Mouse (Mus musculus) liver, adult 2 months (tissue): Measurements from ENCODE around the gene Tex14. TPM values are rescaled to one million over a fixed set of nuclear protein-coding genes. Genes with fewer than 3 reads are reported as not detected.

ENCODE experiments used
- DNase-seq: peaks from one replicate; pipeline ENCODE4 v3.0.0-alpha.2; 2011; ENCODE audit warnings: low read depth, low spot score; ENCODE audit errors: extremely low read depth
- H3K27ac ChIP-seq: fragments of 200-500 bp; replicated peaks from 2 replicates; pipeline ENCODE4 v1.5.1; 2012; ENCODE audit warnings: low read depth, mild to moderate bottlenecking, control low read depth, inconsistent platforms, low read length; ENCODE audit not compliant: insufficient read depth
- H3K27me3 ChIP-seq: fragments of 200-500 bp; 2 replicates; pipeline ENCODE4 v1.6.1; 2012; ENCODE audit warnings: mild to moderate bottlenecking, moderate library complexity, low read length, inconsistent platforms; ENCODE audit not compliant: control insufficient read depth, insufficient read depth
- H3K36me3 ChIP-seq: fragments of 200-500 bp; 2 replicates; pipeline ENCODE4 v1.6.1; 2012; ENCODE audit warnings: low read length, inconsistent platforms; ENCODE audit not compliant: control insufficient read depth, insufficient read depth
- H3K4me1 ChIP-seq: fragments of 200-500 bp; 2 replicates; pipeline ENCODE4 v1.6.1; 2011; ENCODE audit warnings: low read length; ENCODE audit not compliant: control insufficient read depth, insufficient read depth
- H3K4me3 ChIP-seq: fragments of 200-500 bp; 2 replicates; pipeline ENCODE4 v1.5.1; 2011; ENCODE audit warnings: low read depth, mild to moderate bottlenecking, control low read depth, low read length, moderate library complexity; ENCODE audit not compliant: insufficient read depth
- H3K79me2 ChIP-seq: fragments of 200-500 bp; 2 replicates; pipeline ENCODE4 v1.6.1; 2012; ENCODE audit warnings: inconsistent platforms, mild to moderate bottlenecking, low read length, moderate library complexity; ENCODE audit not compliant: control insufficient read depth, insufficient read depth
- H3K9ac ChIP-seq: fragments of 200-500 bp; 2 replicates; pipeline ENCODE4 v1.6.1; 2012; ENCODE audit warnings: low read depth, mild to moderate bottlenecking, control low read depth, inconsistent platforms, low read length
- CTCF ChIP-seq: fragments of 200-500 bp; IDR thresholded peaks from 2 replicates; pipeline ENCODE4 v1.5.1; 2011; ENCODE audit warnings: low read depth, low read length, control low read depth
- POLR2A ChIP-seq: fragments of 200-500 bp; IDR thresholded peaks from 2 replicates; pipeline ENCODE4 v1.6.1; 2011; ENCODE audit warnings: low read length, control low read depth; ENCODE audit not compliant: insufficient read depth; ENCODE audit errors: extremely low read depth
- WGBS: fragments of 180-500 bp; shearing (Covaris S2); methylation state at CpG from one replicate; pipeline ENCODE4 v1.1.7; 2018; 5-methylcytosine and 5-hydroxymethylcytosine counted together
- polyA plus RNA-seq: library from polyadenylated mRNA; depleted of rRNA; stranded (reverse); fragments of >200 nt; gene quantifications from 2 replicates; pipeline ENCODE4 v1.2.3, GENCODE M21; 2012
- total RNA-seq: library from RNA; depleted of rRNA; stranded (reverse); fragments of >200 nt; gene quantifications from 2 replicates; pipeline ENCODE4 v1.2.3, GENCODE M21; 2014

Tex14 gene
- total and polyA plus RNA-seq, 2 experiments: 0.02 to 0.28 TPM

- no peaks in the 10 kb centered on the region for H3K79me2 ChIP-seq
- H3K27me3 ChIP-seq: no peaks in the 10 kb centered on the region
- TF ChIP-seq CTCF: no peak
- TF ChIP-seq POLR2A: no peak
- H3K4me1 ChIP-seq: no peaks in the 10 kb centered on the region
- H3K27ac ChIP-seq: no peak overlapping the region
- H3K4me3 ChIP-seq: no peak overlapping the region
- 66% methylated on average over 3 of the region's 3 CpGs for WGBS
- no peaks in the 10 kb centered on the region for H3K36me3 ChIP-seq
- no peak for DNase-seq
- no peak overlapping the region for H3K9ac ChIP-seq
Observed at GRCm38 (mm10) chr11:87483796-87484326, 79.0 kb downstream of the Tex14 start.

- no peaks in the 10 kb centered on the region for H3K79me2 ChIP-seq
Observed at GRCm38 (mm10) chr11:87488948-87489347, 84.1 kb downstream of the Tex14 start.

GRCm38 (mm10) chr11:87504690-87505214 is 99.9 kb downstream of the Tex14 start:
- no peaks in the 10 kb centered on the region for H3K4me1 ChIP-seq
- WGBS: 64% methylated on average over 5 of the region's 5 CpGs
- peak; percentile 35 for DNase-seq

More at GRCm38 (mm10) chr11:87488948-87489347, 84.1 kb downstream of the Tex14 start:
- no peaks in the 10 kb centered on the region for H3K27me3 ChIP-seq
- no peak for DNase-seq
- H3K9ac ChIP-seq: no peak overlapping the region
- TF ChIP-seq POLR2A (no peak), CTCF (no peak)
- H3K27ac ChIP-seq: no peak overlapping the region
- no peaks in the 10 kb centered on the region for H3K36me3 ChIP-seq
- 83% methylated on average over 3 of the region's 3 CpGs for WGBS
- no peak overlapping the region for H3K4me3 ChIP-seq
- H3K4me1 ChIP-seq: no peaks in the 10 kb centered on the region

GRCm38 (mm10) chr11:87506502-87506901 is 101.6 kb downstream of the Tex14 start:
- Histone ChIP-seq H3K4me3 (no peak overlapping the region), H3K79me2 (no peaks in the 10 kb centered on the region), H3K36me3 (no peaks in the 10 kb centered on the region), H3K27ac (no peak overlapping the region), H3K27me3 (no peaks in the 10 kb centered on the region), H3K4me1 (no peaks in the 10 kb centered on the region), H3K9ac (no peak overlapping the region)
- no peak for DNase-seq
- 76% methylated on average over 3 of the region's 3 CpGs for WGBS
- TF ChIP-seq CTCF (no peak), POLR2A (no peak)

More at GRCm38 (mm10) chr11:87504690-87505214, 99.9 kb downstream of the Tex14 start:
- Histone ChIP-seq H3K27me3 (no peaks in the 10 kb centered on the region), H3K36me3 (no peaks in the 10 kb centered on the region), H3K4me3 (no peak overlapping the region), H3K79me2 (no peaks in the 10 kb centered on the region), H3K9ac (no peak overlapping the region), H3K27ac (no peak overlapping the region)
- no peak for TF ChIP-seq CTCF
- no peak for TF ChIP-seq POLR2A

- Histone ChIP-seq H3K79me2 (no peaks in the 10 kb centered on the region), H3K4me3 (no peak overlapping the region), H3K27ac (no peak overlapping the region), H3K4me1 (no peaks in the 10 kb centered on the region), H3K36me3 (no peaks in the 10 kb centered on the region), H3K9ac (no peak overlapping the region), H3K27me3 (no peaks in the 10 kb centered on the region)
- TF ChIP-seq CTCF: no peak
- no peak for TF ChIP-seq POLR2A
- DNase-seq: no peak
Observed at GRCm38 (mm10) chr11:87507043-87507442, 102.2 kb downstream of the Tex14 start.

GRCm38 (mm10) chr11:87519260-87519659 is 114.4 kb downstream of the Tex14 start:
- DNase-seq: peak; percentile 24
- Histone ChIP-seq H3K27ac (no peak overlapping the region), H3K27me3 (no peaks in the 10 kb centered on the region), H3K9ac (no peak overlapping the region), H3K36me3 (no peaks in the 10 kb centered on the region), H3K4me1 (no peaks in the 10 kb centered on the region), H3K4me3 (no peak overlapping the region), H3K79me2 (no peaks in the 10 kb centered on the region)
- peak; percentile 53; the same call in 1 of the 2 replicates for TF ChIP-seq CTCF
- no peak for TF ChIP-seq POLR2A
- 21% methylated on average over 2 of the region's 2 CpGs for WGBS
